Mouse (Mus musculus) thymus, adult 2 months (tissue): ENCODE data around the gene Olfr1371.

ENCODE experiments used
- CTCF ChIP-seq: fragments of 200-500 bp; IDR thresholded peaks from 2 replicates; pipeline ENCODE4 v1.5.1; 2012; ENCODE audit warnings: mild to moderate bottlenecking, control low read depth, low read length, moderate library complexity, borderline replicate concordance; ENCODE audit not compliant: control insufficient read depth, poor library complexity, insufficient read depth; ENCODE audit errors: extremely low read depth
- POLR2A ChIP-seq: fragments of 200-500 bp; IDR thresholded peaks from 2 replicates; pipeline ENCODE4 v1.6.1; 2012; ENCODE audit warnings: mild to moderate bottlenecking, low read length, control low read depth, moderate library complexity; ENCODE audit not compliant: control insufficient read depth, poor library complexity, insufficient read depth; ENCODE audit errors: extremely low read depth

DNA sequence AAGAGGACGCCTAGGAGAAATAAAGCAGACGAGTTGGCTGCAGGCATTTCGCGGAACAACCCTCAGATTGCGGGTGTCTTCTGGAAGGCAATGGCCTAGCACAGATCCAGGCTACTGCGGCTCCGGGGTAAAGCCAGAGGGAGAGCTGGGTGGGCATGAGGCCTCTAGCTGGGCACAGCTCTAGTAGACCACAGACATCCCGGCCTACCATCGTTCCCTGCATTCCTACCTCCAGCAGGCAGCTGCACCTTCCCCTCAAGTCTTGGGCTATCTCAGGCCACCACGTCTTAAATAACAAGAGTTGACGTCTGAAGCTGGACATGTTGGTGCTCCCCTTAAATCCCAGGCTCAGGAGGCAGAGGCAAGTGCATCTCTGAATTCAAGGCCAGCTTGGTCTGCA is 48.6 kb upstream of the Olfr1371 start:
- TF ChIP-seq CTCF (no peak), POLR2A (no peak)
